Mouse (Mus musculus) adrenal gland, postnatal 36 days (tissue): ENCODE measurements at regions not wholly inside any gene's neighbourhood (a gene's known extent, or its start where the extent isn't known, plus 50 kb on each side); places are given as distances from the start of the nearest gene placed in this dataset.
A peak's percentile ranks its signal among the peaks of the same experiment; 100 is the strongest.

Source experiments
- DNase-seq, 2 experiments: peaks; one replicate each; pipeline ENCODE4 v3.0.0; 2021; ENCODE audit warnings: mixed read lengths in 1 of 2

GRCm38 (mm10) chr16:51315608-51316007 is 715.4 kb upstream of the Cblb start:
- DNase-seq: peak in 1 of 2 experiments; percentile 27

- DNase-seq: no peak
Measured at GRCm38 (mm10) chr16:51332262-51332661, 698.8 kb upstream of the Cblb start.

- no peak for DNase-seq
Measured at GRCm38 (mm10) chr16:51334972-51335371, 696.1 kb upstream of the Cblb start.

GRCm38 (mm10) chr16:51347120-51347519 is 683.9 kb upstream of the Cblb start:
- no peak for DNase-seq

- no peak for DNase-seq
Measured at GRCm38 (mm10) chr16:51352151-51352550, 678.9 kb upstream of the Cblb start.

- DNase-seq: no peak
Measured at GRCm38 (mm10) chr16:51353791-51354190, 677.2 kb upstream of the Cblb start.

- DNase-seq: no peak
Measured at GRCm38 (mm10) chr16:51370070-51370469, 661.0 kb upstream of the Cblb start.

- no peak for DNase-seq
Measured at GRCm38 (mm10) chr16:51386456-51386855, 644.6 kb upstream of the Cblb start.

GRCm38 (mm10) chr16:51387498-51387897 is 643.5 kb upstream of the Cblb start:
- DNase-seq: no peak

GRCm38 (mm10) chr16:51393871-51394270 is 637.2 kb upstream of the Cblb start:
- DNase-seq: no peak
